Mouse (Mus musculus) kidney, embryonic 14.5 days (tissue): ENCODE measurements at regions not wholly inside any gene's neighbourhood (a gene's known extent, or its start where the extent isn't known, plus 50 kb on each side); places are given as distances from the start of the nearest gene placed in this dataset.

Source experiments
- ATAC-seq: fragments of 200-750 bp; cut with Nextera tagmentation; 2 replicates; pipeline ENCODE4 v1.8.0; 2017; ENCODE audit warnings: moderate number of reproducible peaks, mild to moderate bottlenecking, moderate TSS enrichment, moderate library complexity; ENCODE audit not compliant: low FRiP score, low TSS enrichment
- H3K27ac ChIP-seq: fragments of 300-500 bp; sonication (generic); 2 replicates; pipeline ENCODE4 v1.5.1; 2014; ENCODE audit warnings: low read depth, mild to moderate bottlenecking, low read length, moderate library complexity, mixed read lengths
- H3K27me3 ChIP-seq: fragments of 300-500 bp; sonication (generic); 2 replicates; pipeline ENCODE4 v1.6.1; 2014; ENCODE audit warnings: mild to moderate bottlenecking, low read length; ENCODE audit not compliant: control insufficient read depth, insufficient read depth
- H3K36me3 ChIP-seq: fragments of 300-500 bp; sonication (generic); 2 replicates; pipeline ENCODE4 v1.6.1; 2014; ENCODE audit warnings: low read length, mixed read lengths; ENCODE audit not compliant: control insufficient read depth, insufficient read depth
- H3K4me1 ChIP-seq: fragments of 300-500 bp; sonication (generic); 2 replicates; pipeline ENCODE4 v1.6.1; 2014; ENCODE audit warnings: low read length, mixed read lengths; ENCODE audit not compliant: control insufficient read depth, insufficient read depth
- H3K4me2 ChIP-seq: fragments of 300-500 bp; sonication (generic); replicated peaks from 2 replicates; pipeline ENCODE4 v1.6.1; 2014; ENCODE audit warnings: low read depth, mild to moderate bottlenecking, low read length
- H3K4me3 ChIP-seq: fragments of 300-500 bp; sonication (generic); 2 replicates; pipeline ENCODE4 v1.5.1; 2014; ENCODE audit warnings: mild to moderate bottlenecking, low read length
- H3K9ac ChIP-seq: fragments of 300-500 bp; sonication (generic); 2 replicates; pipeline ENCODE4 v1.6.1; 2014; ENCODE audit warnings: low read depth, mild to moderate bottlenecking, low read length, moderate library complexity
- H3K9me3 ChIP-seq: fragments of 300-500 bp; sonication (generic); 2 replicates; pipeline ENCODE4 v1.6.1; 2016; ENCODE audit warnings: low read length; ENCODE audit not compliant: control insufficient read depth
- WGBS: fragments of 180-500 bp; shearing (Covaris S2); extraction: QIAGEN DNeasy Blood & Tissue Kit; methylation state at CpG from one replicate; pipeline ENCODE4 v1.1.7; 2014; 5-methylcytosine and 5-hydroxymethylcytosine counted together

GRCm38 (mm10) chr11:112588088-112588487 is 193.9 kb upstream of the Sox9 start:
- 69% methylated on average over 11 of the region's 11 CpGs for WGBS
- no peaks in the 10 kb centered on the region for H3K36me3 ChIP-seq
- H3K9ac ChIP-seq, result no peak overlapping the region
- H3K4me2 ChIP-seq, result no peak overlapping the region
- 0 out of 2 replicates have a peak, but pooled peaks have one; percentile 60 for ATAC-seq
- H3K9me3 ChIP-seq, result peaks cover 4% of the 10 kb centered on the region; the same call in 1 of the 2 replicates
- H3K4me1 ChIP-seq, result no peaks in the 10 kb centered on the region
- H3K27me3 ChIP-seq, result no peaks in the 10 kb centered on the region
- H3K4me3 ChIP-seq, result no peak overlapping the region
- no peak overlapping the region; the same call in 1 of the 2 replicates for H3K27ac ChIP-seq

GRCm38 (mm10) chr11:112590214-112590613 is 191.8 kb upstream of the Sox9 start:
- Histone ChIP-seq H3K27me3 (no peaks in the 10 kb centered on the region), H3K9ac (no peak overlapping the region), H3K36me3 (no peaks in the 10 kb centered on the region), H3K9me3 (peaks cover 4% of the 10 kb centered on the region; the same call in 1 of the 2 replicates), H3K4me3 (no peak overlapping the region), H3K4me1 (no peaks in the 10 kb centered on the region), H3K27ac (no peak overlapping the region), H3K4me2 (no peak overlapping the region)
- no peak for ATAC-seq
- WGBS, result 91% methylated on average over 7 of the region's 7 CpGs

GRCm38 (mm10) chr11:112592411-112593020 is 189.5 kb upstream of the Sox9 start:
- H3K4me2 ChIP-seq, result no peak overlapping the region
- no peak overlapping the region for H3K9ac ChIP-seq
- no peak overlapping the region for H3K27ac ChIP-seq
- no peaks in the 10 kb centered on the region for H3K36me3 ChIP-seq
- no peak overlapping the region for H3K4me3 ChIP-seq
- no peaks in the 10 kb centered on the region for H3K4me1 ChIP-seq
- no peak for ATAC-seq
- peaks cover 4% of the 10 kb centered on the region; the same call in 1 of the 2 replicates for H3K9me3 ChIP-seq
- H3K27me3 ChIP-seq, result no peaks in the 10 kb centered on the region
- 28% methylated on average over 6 of the region's 6 CpGs for WGBS

- H3K9me3 ChIP-seq, result peaks cover 4% of the 10 kb centered on the region; the same call in 1 of the 2 replicates
- H3K36me3 ChIP-seq, result no peaks in the 10 kb centered on the region
- H3K4me1 ChIP-seq, result no peaks in the 10 kb centered on the region
- no peak for ATAC-seq
- no peak overlapping the region for H3K4me3 ChIP-seq
- no peak overlapping the region for H3K9ac ChIP-seq
- 64% methylated on average over 10 of the region's 10 CpGs for WGBS
- no peaks in the 10 kb centered on the region for H3K27me3 ChIP-seq
- H3K27ac ChIP-seq, result no peak overlapping the region
- H3K4me2 ChIP-seq, result no peak overlapping the region
Observed at GRCm38 (mm10) chr11:112593821-112594220, 188.2 kb upstream of the Sox9 start.

GRCm38 (mm10) chr11:112607359-112607758 is 174.7 kb upstream of the Sox9 start:
- Histone ChIP-seq H3K27ac (no peak overlapping the region), H3K36me3 (no peaks in the 10 kb centered on the region), H3K4me1 (0 out of 2 replicates have a peak, but pooled peaks cover 3% of the 10 kb centered on the region), H3K4me2 (no peak overlapping the region), H3K4me3 (no peak overlapping the region), H3K9ac (no peak overlapping the region), H3K27me3 (no peaks in the 10 kb centered on the region), H3K9me3 (no peaks in the 10 kb centered on the region)
- WGBS, result 88% methylated on average over 1 of the region's 1 CpGs
- ATAC-seq, result no peak

GRCm38 (mm10) chr11:112609277-112609676 is 172.7 kb upstream of the Sox9 start:
- H3K4me1 ChIP-seq, result 0 out of 2 replicates have a peak, but pooled peaks cover under 1% of the 10 kb centered on the region
- 52% methylated on average over 3 of the region's 3 CpGs for WGBS
- no peaks in the 10 kb centered on the region for H3K36me3 ChIP-seq
- H3K27me3 ChIP-seq, result no peaks in the 10 kb centered on the region
- H3K27ac ChIP-seq, result no peak overlapping the region
- H3K4me2 ChIP-seq, result no peak overlapping the region
- H3K9me3 ChIP-seq, result no peaks in the 10 kb centered on the region
- H3K4me3 ChIP-seq, result no peak overlapping the region
- ATAC-seq, result no peak
- H3K9ac ChIP-seq, result no peak overlapping the region

GRCm38 (mm10) chr11:112611073-112611472 is 171.0 kb upstream of the Sox9 start:
- WGBS, result 44% methylated on average over 11 of the region's 11 CpGs
- Histone ChIP-seq H3K27me3 (no peaks in the 10 kb centered on the region), H3K4me1 (no peaks in the 10 kb centered on the region), H3K27ac (no peak overlapping the region), H3K4me2 (no peak overlapping the region), H3K4me3 (no peak overlapping the region), H3K36me3 (no peaks in the 10 kb centered on the region), H3K9me3 (no peaks in the 10 kb centered on the region), H3K9ac (no peak overlapping the region)
- ATAC-seq, result no peak

- no peaks in the 10 kb centered on the region for H3K36me3 ChIP-seq
- no peaks in the 10 kb centered on the region for H3K9me3 ChIP-seq
- H3K4me1 ChIP-seq, result 0 out of 2 replicates have a peak, but pooled peaks cover 4% of the 10 kb centered on the region
- no peak overlapping the region for H3K4me3 ChIP-seq
- WGBS, result 91% methylated on average over 4 of the region's 4 CpGs
- H3K4me2 ChIP-seq, result no peak overlapping the region
- no peak overlapping the region for H3K27ac ChIP-seq
- ATAC-seq, result no peak
- no peak overlapping the region for H3K9ac ChIP-seq
- H3K27me3 ChIP-seq, result no peaks in the 10 kb centered on the region
Observed at GRCm38 (mm10) chr11:112615629-112616028, 166.4 kb upstream of the Sox9 start.

- Histone ChIP-seq H3K27ac (no peak overlapping the region), H3K27me3 (no peaks in the 10 kb centered on the region), H3K9me3 (no peaks in the 10 kb centered on the region), H3K36me3 (no peaks in the 10 kb centered on the region), H3K9ac (no peak overlapping the region), H3K4me1 (peaks cover 8% of the 10 kb centered on the region), H3K4me3 (no peak overlapping the region), H3K4me2 (no peak overlapping the region)
- WGBS, result 69% methylated on average over 2 of the region's 2 CpGs
- no peak for ATAC-seq
Observed at GRCm38 (mm10) chr11:112616942-112617341, 165.1 kb upstream of the Sox9 start.
